Mouse (Mus musculus) thymus, adult 18-20 months (tissue): ENCODE results near the gene Mlxipl.

Source experiments
- DNase-seq, 2 experiments: peaks; one replicate each; pipeline ENCODE4 v3.0.0; 2022; ENCODE audit warnings: mixed read lengths in 2 of 2

The Mlxipl gene

DNA sequence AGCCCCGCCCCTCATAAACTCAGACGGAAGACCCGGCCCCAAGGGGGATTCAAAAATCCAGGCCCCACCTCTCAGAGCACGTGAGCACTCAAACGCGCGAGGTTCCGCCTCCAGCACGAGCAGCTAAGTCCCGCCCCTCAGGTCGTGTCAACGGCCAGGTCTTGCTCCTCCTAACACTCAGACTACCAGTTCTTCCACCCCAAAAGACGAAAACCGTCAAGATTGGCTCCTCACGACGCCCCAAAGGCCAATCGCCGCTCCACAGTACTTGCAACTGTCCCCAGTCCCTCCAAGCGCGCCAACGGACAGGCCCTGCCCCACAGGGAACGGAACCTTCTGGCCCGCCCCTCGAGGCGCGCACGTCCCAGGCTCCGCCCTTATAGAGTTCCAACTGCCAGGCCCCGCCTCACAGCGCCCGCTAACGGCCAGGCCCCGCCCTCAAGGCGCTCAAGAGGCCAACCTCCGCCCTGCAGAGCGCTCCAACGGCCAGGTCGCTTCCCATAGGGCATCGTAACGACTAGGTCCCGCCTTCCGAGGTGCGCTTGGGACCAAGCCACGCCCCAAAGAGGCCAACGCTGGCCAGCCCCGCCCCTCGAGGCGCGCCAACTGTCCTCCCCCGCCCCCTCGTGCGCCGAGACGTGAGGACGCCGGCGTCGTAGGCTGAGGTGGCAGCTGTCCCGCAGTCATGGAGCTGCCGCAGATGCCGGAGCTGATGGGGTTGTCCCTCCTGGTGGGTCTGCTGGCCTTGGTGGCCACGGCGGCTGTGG, 59.5 kb downstream of the Mlxipl start, which contains the start of gene Tbl2:
Tbl2 (plus strand) TSS at position 605 of the 767 bp plus-strand sequence.
- peak; percentile 98 to 99 for DNase-seq

DNA sequence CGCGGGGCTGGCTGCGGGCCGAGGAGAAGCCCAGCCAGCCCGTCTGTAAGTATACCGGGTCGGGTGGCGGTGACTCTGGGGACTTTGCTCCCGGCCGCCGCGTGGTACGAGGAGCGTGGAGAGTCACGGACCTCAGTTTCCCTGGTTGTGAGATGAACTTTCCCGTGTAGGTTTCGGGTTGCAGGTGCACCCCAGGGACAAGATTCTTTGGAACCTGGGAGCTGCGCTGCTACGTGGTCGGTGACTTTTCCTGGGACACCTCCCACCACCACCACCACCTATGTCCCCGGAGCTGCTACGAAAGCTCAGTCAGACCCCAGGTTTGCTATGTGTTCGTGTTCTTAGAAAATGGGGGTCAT, 60.1 kb downstream of the Mlxipl start:
- DNase-seq = no peak

DNA sequence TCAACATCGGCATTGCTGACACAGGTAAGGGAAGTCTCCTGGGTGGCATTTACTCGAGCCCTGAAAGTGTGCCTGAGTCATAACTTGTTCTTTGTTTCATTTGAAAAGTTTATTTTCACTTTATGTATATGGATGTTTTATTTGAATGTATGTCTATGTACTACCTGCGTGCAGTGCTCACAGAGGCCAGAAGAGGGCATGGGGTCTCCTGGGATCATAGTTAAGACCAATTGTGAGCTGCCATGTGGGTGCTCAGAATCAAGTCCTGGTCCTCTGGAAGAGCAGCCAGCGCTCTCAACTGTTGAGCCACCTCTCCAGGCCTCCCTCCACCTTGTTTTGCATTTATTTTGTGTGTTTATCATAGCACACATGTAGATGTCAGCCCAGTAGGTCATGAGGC, 66.8 kb downstream of the Mlxipl start:
- DNase-seq = no peak

DNA sequence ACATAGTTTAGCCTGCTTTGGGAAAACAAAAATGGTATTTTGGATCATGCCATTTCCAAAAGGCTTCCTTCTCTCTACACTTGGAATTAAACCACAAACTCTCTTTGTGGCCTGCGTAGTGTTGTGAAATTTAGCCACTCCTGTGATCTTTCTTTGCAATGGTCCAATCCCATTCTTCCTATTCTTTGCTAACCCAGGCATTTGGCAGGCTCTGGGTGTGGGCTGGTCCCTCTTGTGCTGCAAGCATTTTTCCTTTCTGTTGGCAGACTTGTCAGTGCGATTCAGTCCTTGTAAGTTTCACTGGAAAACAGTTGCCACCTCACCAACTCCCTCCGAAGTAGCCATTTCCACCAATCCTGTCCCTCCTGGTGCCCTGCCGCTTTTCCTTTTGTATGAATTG, 71.5 kb downstream of the Mlxipl start:
- DNase-seq = no peak

- no peak for DNase-seq
These were observed 72.0 kb downstream of the Mlxipl start for GRCm38 (mm10) chr5:135161650-135162049.

DNA sequence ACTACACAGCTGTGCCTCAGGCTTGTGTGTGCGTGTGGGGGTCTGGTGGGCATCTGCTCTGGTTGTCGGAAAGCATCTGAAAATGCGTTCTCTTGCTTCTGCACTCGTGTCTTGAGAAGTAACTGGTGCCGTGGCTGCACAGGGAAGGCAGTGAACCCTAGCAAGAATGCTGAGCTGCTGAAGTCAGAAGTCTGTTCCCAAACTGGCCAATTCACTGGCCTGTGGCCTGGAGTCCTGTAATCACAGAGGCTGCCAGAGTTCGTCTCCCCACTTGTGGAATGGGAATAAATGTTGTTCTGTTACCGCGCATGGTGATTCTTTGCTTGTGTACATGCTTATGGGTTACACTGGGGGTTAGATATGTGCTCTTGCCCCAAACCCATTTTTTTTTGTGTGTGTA, 72.7 kb downstream of the Mlxipl start:
- no peak for DNase-seq

DNA sequence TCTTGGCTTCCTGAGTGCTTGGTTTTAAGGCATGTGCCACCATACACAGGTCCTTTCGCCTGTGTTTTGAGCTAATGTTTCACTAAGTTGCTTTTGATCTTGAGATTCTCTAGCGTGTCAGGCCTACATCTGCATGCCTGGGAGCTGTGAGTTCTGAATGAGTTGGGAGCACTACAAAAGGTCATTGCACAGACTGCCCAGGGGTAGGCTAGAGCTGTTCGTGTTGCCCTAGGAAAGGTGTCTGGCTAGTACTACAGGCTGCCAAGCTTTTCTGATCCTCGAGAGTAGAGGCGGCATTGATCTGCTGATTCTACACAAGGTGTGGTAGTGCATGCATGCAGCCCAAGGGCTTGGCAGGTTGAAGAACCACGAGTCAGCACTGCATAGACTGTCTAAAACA, 73.1 kb downstream of the Mlxipl start:
- no peak for DNase-seq

GRCm38 (mm10) chr5:135166909-135167308, 77.2 kb downstream of the Mlxipl start:
- no peak for DNase-seq

DNA sequence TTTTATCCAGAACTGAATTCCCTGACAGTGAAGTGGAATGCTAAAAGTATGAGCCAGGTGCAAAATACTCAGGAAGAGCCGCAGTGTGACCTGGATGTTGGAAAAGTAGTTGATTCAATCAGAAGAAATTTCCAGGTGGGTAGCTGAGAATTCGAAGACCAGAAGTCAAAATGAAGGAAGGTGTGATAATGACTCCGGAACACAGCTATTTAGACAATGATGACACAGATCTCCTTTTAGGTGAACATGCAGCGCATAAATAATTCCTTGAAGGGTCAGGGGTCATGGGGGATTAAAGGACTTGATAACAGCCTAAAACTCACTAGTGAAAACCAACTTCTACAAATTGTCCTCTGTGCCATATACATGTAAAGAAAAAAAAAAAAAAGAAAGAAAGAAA, 77.8 kb downstream of the Mlxipl start:
- DNase-seq = no peak

GRCm38 (mm10) chr5:135168063-135169062, 78.7 kb downstream of the Mlxipl start, which contains the start of gene Bcl7b:
Bcl7b (plus strand) TSS chr5:135168283.
- DNase-seq = peak; percentile 94 to 96

- no peak for DNase-seq
These were observed 79.8 kb downstream of the Mlxipl start for GRCm38 (mm10) chr5:135169479-135169878.

- DNase-seq = no peak
These were observed 82.1 kb downstream of the Mlxipl start for GRCm38 (mm10) chr5:135171688-135172220.

- no peak for DNase-seq
These were observed 83.3 kb downstream of the Mlxipl start for GRCm38 (mm10) chr5:135172986-135173385.

DNA sequence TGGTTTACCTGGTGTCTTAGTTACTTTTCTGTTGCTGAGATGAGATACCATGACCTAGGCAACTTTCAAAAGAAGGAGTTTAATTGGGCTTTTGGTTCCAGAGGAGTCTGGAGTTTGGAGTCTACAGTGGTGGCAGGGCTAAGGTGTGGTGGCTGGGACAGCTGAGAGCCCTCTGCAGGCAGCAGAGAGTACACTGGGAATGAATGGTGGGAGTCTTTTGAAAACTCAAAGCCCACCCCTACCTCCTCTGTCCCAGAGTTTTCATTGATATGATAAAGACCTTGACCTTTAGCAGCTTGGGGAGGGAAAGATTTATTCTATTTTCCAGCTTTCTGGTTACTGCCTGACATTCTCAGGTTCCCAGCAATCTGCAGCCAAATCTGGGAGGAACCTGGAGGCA, 85.4 kb downstream of the Mlxipl start:
- no peak for DNase-seq

DNA sequence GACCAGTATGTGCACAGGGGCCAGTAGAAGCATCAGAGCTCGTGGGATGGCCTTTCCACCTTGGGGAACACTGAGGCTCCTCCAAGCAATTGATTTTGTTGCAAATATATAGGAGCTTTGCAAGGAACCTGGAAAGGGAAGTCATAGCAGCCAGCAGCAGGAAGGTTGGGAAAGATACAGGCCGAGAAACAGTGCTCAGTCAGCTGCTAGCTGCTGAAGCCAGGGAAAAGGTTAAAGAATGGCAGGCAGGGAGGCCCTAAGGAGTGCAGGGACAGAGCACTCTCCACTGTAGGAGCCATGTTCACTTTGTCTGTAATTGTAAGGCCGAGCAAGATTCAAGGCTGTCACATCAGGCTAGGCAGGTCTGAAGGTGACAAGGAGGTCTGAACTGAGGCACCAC, 88.8 kb downstream of the Mlxipl start:
- no peak for DNase-seq

DNA sequence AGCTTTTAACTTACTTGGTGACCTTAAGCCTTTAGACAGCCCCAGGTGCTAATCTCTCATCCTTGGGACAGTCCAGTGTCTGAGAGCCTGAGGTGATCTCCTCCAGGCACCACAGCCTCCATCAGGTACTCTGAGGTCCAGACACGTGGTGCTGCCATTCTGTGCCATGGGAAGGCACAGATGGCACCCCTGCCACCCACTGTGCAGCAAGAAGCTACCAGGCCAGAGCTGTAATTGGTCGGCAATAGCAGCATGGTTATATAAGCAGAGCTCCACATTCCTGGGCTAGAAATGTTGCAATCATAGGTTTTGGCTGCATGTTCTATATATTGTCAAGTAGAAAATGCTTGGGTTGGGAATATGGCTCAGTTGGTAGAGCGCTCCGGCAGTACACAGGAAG, 89.3 kb downstream of the Mlxipl start:
- no peak for DNase-seq

- no peak for DNase-seq
These were observed 89.9 kb downstream of the Mlxipl start for GRCm38 (mm10) chr5:135179616-135180015.

GRCm38 (mm10) chr5:135180796-135181195, 91.1 kb downstream of the Mlxipl start:
- no peak for DNase-seq

DNA sequence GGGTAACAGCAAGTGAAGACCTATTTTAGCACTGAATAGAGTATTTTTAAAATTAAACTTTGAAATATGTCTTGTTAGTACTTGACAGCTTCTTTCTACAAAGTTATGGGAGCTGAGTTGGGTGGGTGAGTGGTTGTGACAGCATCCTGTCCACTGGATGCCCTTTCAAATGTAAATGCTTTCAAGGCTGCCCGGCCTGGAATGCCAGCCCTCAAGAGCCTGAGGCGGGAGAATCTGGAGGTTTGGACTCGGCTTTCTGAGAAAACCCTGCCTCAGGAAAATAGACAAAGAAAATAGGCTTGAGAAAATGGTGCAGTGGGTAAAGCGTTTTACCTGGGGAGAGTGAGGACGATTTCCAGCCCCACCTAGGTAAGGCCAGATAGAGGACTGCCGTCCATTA, 92.1 kb downstream of the Mlxipl start:
- DNase-seq = no peak

DNA sequence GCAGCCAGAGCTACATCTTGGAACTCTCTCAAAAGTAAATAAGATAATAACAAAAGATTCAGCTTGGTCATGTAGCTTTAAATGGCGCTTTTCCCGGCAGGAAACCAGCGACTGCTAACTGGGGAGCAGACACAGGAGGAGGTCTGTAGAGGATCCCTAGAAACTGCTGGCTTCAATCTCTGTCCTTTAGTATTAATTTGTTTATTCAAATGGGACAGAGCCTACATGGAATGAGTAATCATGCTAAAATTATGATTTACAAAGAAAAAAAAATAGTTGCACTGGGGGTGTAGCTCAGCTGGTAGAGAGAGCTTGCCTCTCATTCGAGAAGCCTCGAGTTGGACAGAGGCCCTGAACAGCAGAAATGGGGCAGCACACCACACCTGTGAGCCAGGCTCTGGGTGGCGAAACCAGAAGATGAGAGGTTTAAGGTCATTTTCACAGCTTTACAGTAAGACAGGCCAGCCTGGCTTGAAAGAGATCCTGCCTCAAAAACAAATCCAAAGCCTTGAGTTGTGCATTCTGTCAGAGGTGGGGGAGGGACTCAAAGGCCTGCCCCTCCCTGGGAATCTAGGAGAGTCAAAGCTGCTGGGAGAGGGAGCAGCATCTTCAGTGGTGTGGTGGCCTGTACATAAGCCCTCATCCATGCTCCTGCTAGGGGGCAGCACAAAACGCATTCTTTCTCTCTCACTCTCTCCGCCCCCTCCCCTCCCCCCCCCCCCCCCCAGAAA, 93.6 kb downstream of the Mlxipl start:
- DNase-seq = no peak

- no peak for DNase-seq
These were observed 95.3 kb downstream of the Mlxipl start for GRCm38 (mm10) chr5:135185016-135185415.

GRCm38 (mm10) chr5:135185596-135185995, 95.9 kb downstream of the Mlxipl start:
- DNase-seq = no peak

DNA sequence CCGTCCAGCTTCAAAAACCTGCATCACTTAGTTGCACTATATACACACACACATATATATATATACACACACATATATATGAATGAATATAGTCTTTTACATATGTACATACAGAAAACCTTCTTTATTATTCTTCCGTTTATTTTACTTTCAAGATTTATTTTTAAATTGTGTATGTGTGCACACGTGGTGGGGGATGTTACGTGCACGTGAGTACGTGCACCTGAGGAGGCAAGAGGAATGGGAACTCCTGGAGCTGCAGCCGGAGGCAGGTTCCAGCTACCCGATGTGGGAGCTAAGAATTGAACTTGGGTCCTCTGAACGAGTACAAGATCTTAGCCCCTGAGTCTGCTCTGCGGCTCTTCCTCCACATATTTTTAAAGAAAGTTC, 96.5 kb downstream of the Mlxipl start:
- DNase-seq = no peak
